Mouse (Mus musculus) brain, embryonic 14.5 days (tissue): ENCODE measurements around the gene 2610507B11Rik.

ENCODE experiments used
- CTCF ChIP-seq: fragments of 200-500 bp; IDR thresholded peaks from 2 replicates; pipeline ENCODE4 v1.5.1; 2012; ENCODE audit warnings: inconsistent platforms, mild to moderate bottlenecking, moderate library complexity, borderline replicate concordance; ENCODE audit not compliant: insufficient read depth, insufficient read length; ENCODE audit errors: extremely low read depth
- POLR2A ChIP-seq: fragments of 200-500 bp; IDR thresholded peaks from 2 replicates; pipeline ENCODE4 v1.6.1; 2012; ENCODE audit warnings: mild to moderate bottlenecking, inconsistent platforms, borderline replicate concordance; ENCODE audit not compliant: poor library complexity, insufficient read depth, insufficient read length, severe bottlenecking; ENCODE audit errors: extremely low read depth

DNA sequence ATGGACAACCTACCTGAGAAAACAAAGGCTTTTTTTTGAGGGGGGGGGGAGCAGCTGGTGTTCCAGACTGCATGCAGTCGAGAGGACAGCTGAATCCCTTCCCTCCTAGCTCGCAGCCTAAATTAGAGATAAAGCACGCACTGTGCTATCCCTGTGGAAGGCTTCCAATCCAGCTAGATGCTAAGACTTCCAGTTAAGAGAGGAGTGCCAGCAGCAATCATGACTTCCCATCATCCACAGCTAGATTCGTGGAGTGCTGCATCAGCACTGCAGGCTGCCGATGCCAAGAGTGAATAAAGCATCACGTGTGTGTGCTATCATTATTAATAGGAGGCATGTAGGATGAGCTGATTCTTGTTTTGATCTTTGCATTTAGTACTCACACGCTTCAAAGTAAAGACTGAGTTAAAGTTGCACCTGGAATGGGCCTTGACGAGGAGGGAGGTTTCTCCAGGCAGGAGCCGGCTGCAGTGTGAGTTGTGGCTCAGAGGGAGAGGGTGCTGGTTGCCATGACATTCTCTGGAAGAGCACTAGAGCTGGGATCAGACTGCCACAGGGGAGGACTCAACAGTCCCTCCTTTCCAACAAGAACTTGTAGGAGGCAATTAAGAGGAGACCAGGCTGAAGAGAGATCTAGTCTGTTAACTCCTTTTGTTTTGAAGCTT lies 21.2 kb upstream of the 2610507B11Rik start:
- TF ChIP-seq CTCF (no peak), POLR2A (no peak)
